ENCODE assay signal across 8 mouse cellular contexts in genomic region chr7:4865579-4866493, GRCm38 (mm10). TPM values are rescaled to one million over a fixed set of nuclear protein-coding genes. Genes with fewer than 3 reads are reported as not detected.
A peak's percentile ranks its signal among the peaks of the same experiment; 100 is the strongest.
DNase-seq lines count a peak whose midpoint lies in the region; ATAC-seq lines count a peak whose summit lies in the region.

No protein-coding gene starts in this region.

- 4% methylated on average over 40 of the region's 40 CpGs for WGBS in heart, embryonic 10.5 days
- 5% methylated on average over 40 of the region's 40 CpGs for WGBS in kidney, embryonic 15.5 days

- H3K9ac ChIP-seq in kidney, embryonic 15.5 days, result peak overlapping the region; percentile 56

- DNase-seq in B cell, adult 2 months, result peak; percentile 89 to 93
- peak; percentile 99 for DNase-seq in brain, adult 2 months (ENCODE audit: low read depth, low spot score)
- peak; percentile 99 for DNase-seq in heart, embryonic 10.5 days (ENCODE audit: low spot score)
- peak; percentile 95 for DNase-seq in liver
- DNase-seq in spleen, postnatal 4 days (ENCODE audit: low spot score in 2 of 2), result peak; percentile 94 to 95

- H3K4me3 ChIP-seq in heart, embryonic 10.5 days, result peak overlapping the region; percentile 74
- H3K4me3 ChIP-seq in kidney, embryonic 15.5 days (replicated peaks), result peak overlapping the region; percentile 66

- H3K4me1 ChIP-seq in heart, embryonic 10.5 days, result peaks cover 9% of the 10 kb centered on the region
- peaks cover 19% of the 10 kb centered on the region for H3K4me1 ChIP-seq in kidney, embryonic 15.5 days

- no peaks in the 10 kb centered on the region for H3K9me3 ChIP-seq in heart, embryonic 10.5 days
- H3K9me3 ChIP-seq in kidney, embryonic 15.5 days (replicated peaks), result no peaks in the 10 kb centered on the region

- H3K4me2 ChIP-seq in kidney, embryonic 15.5 days, result peak overlapping the region; percentile 74

- ATAC-seq in erythroblast, adult 5-6 weeks (replicated peaks; ENCODE audit: low FRiP score, poor library complexity, severe bottlenecking), result peak; percentile 98
- ATAC-seq in kidney, embryonic 15.5 days (replicated peaks; ENCODE audit: low FRiP score), result peak; percentile 100
- ATAC-seq in monocyte, adult 5-6 weeks (replicated peaks; ENCODE audit: insufficient number of reproducible peaks, low FRiP score, low TSS enrichment, poor library complexity, severe bottlenecking), result peak; percentile 97

- H3K27ac ChIP-seq in heart, embryonic 10.5 days, result peak overlapping the region; percentile 92
- H3K27ac ChIP-seq in kidney, embryonic 15.5 days, result peak overlapping the region; percentile 79

- no peaks in the 10 kb centered on the region for H3K27me3 ChIP-seq in heart, embryonic 10.5 days (ENCODE audit: insufficient read depth, poor library complexity, severe bottlenecking)
- H3K27me3 ChIP-seq in kidney, embryonic 15.5 days, result no peaks in the 10 kb centered on the region

- no peaks in the 10 kb centered on the region for H3K36me3 ChIP-seq in heart, embryonic 10.5 days
- H3K36me3 ChIP-seq in kidney, embryonic 15.5 days, result no peaks in the 10 kb centered on the region

RNA-seq across cellular contexts. Expression of gene Isoc2b, which starts 4.2 kb away (rescaled TPM):
- 2.3 and 3.3 TPM in 2 replicates for total RNA-seq in erythroblast, adult 5-6 weeks (2015; ENCODE audit: low replicate concordance)
- total RNA-seq in erythroblast, adult 5-6 weeks (2017; ENCODE audit: low replicate concordance), result 5.1 and 13.9 TPM in 2 replicates
- 3.9 TPM in 2 replicates for polyA plus RNA-seq in heart, embryonic 10.5 days (2016; fragmentation: Nextera tagmentation; extraction: Ambion mirVana)
- polyA plus RNA-seq in kidney, embryonic 15.5 days (2015; fragmentation: Nextera tagmentation; extraction: Ambion mirVana), result 6.1 and 7.2 TPM in 2 replicates
- total RNA-seq in monocyte, adult 5-6 weeks (2017), result 7.1 to 45.7 TPM (median 35.7 TPM) in 3 replicates

RNA-seq across cellular contexts. Expression of gene Isoc2a, which starts 11.1 kb away (rescaled TPM):
- not detected in 2 replicates for total RNA-seq in erythroblast, adult 5-6 weeks (2015; ENCODE audit: low replicate concordance)
- 2.4 and 3.2 TPM in 2 replicates for total RNA-seq in erythroblast, adult 5-6 weeks (2017; ENCODE audit: low replicate concordance)
- polyA plus RNA-seq in heart, embryonic 10.5 days (2016; fragmentation: Nextera tagmentation; extraction: Ambion mirVana), result 1.3 TPM in 2 replicates
- 0.93 and 1.2 TPM in 2 replicates for polyA plus RNA-seq in kidney, embryonic 15.5 days (2015; fragmentation: Nextera tagmentation; extraction: Ambion mirVana)
- 4.5 to 8.4 TPM (median 7.9 TPM) in 3 replicates for total RNA-seq in monocyte, adult 5-6 weeks (2017)

RNA-seq across cellular contexts. Expression of gene Shisa7, which starts 21.3 kb away (rescaled TPM):
- total RNA-seq in erythroblast, adult 5-6 weeks (2015; ENCODE audit: low replicate concordance), result not detected in 2 replicates
- total RNA-seq in erythroblast, adult 5-6 weeks (2017; ENCODE audit: low replicate concordance), result not detected in 2 replicates
- 0.14 TPM in 1 of 2 replicates, not detected in the other for polyA plus RNA-seq in heart, embryonic 10.5 days (2016; fragmentation: Nextera tagmentation; extraction: Ambion mirVana)
- polyA plus RNA-seq in kidney, embryonic 15.5 days (2015; fragmentation: Nextera tagmentation; extraction: Ambion mirVana), result 0.84 and 0.96 TPM in 2 replicates
- total RNA-seq in monocyte, adult 5-6 weeks (2017), result 0.11 TPM in 1 of 3 replicates, not detected in the others

RNA-seq across cellular contexts. Expression of gene Gm36210, which starts 40.5 kb away (rescaled TPM):
- total RNA-seq in erythroblast, adult 5-6 weeks (2015; ENCODE audit: low replicate concordance), result not detected in 2 replicates
- total RNA-seq in erythroblast, adult 5-6 weeks (2017; ENCODE audit: low replicate concordance), result not detected in 2 replicates
- 0.18 and 0.36 TPM in 2 replicates for polyA plus RNA-seq in heart, embryonic 10.5 days (2016; fragmentation: Nextera tagmentation; extraction: Ambion mirVana)
- polyA plus RNA-seq in kidney, embryonic 15.5 days (2015; fragmentation: Nextera tagmentation; extraction: Ambion mirVana), result not detected in 2 replicates
- not detected in 3 replicates for total RNA-seq in monocyte, adult 5-6 weeks (2017)

RNA-seq across cellular contexts. Expression of gene Zfp628, which starts 49.2 kb away (rescaled TPM):
- total RNA-seq in erythroblast, adult 5-6 weeks (2015; ENCODE audit: low replicate concordance), result 1.7 and 2.3 TPM in 2 replicates
- 1.5 and 2.0 TPM in 2 replicates for total RNA-seq in erythroblast, adult 5-6 weeks (2017; ENCODE audit: low replicate concordance)
- 2.9 and 3.5 TPM in 2 replicates for polyA plus RNA-seq in heart, embryonic 10.5 days (2016; fragmentation: Nextera tagmentation; extraction: Ambion mirVana)
- polyA plus RNA-seq in kidney, embryonic 15.5 days (2015; fragmentation: Nextera tagmentation; extraction: Ambion mirVana), result 4.0 and 4.1 TPM in 2 replicates
- 2.6 to 6.0 TPM (median 5.9 TPM) in 3 replicates for total RNA-seq in monocyte, adult 5-6 weeks (2017)

Comparison
In these comparisons a context has a peak if more than half of its experiments do, and no peak if none do; other contexts are left out.
1. Peak in every context shown above with its lines: DNase-seq, ATAC-seq, H3K4me3 ChIP-seq and H3K27ac ChIP-seq.